ENCODE assay signal across 8 mouse cellular contexts in genomic region chr1:133024426-133024825, GRCm38 (mm10). TPM values are rescaled to one million over a fixed set of nuclear protein-coding genes. Genes with fewer than 3 reads are reported as not detected.
DNase-seq lines count a peak whose midpoint lies in the region; ATAC-seq lines count a peak whose summit lies in the region.

No protein-coding gene starts in this region.

- H3K9ac ChIP-seq in liver, embryonic 13.5 days = peak overlapping the region; percentile 95

- peaks cover 52% of the 10 kb centered on the region for H3K4me1 ChIP-seq in erythroblast, embryonic 14.5 days (ENCODE audit: control insufficient read depth)
- H3K4me1 ChIP-seq in liver, embryonic 13.5 days (replicated peaks) = peaks cover 57% of the 10 kb centered on the region

- intact Hi-C loops in left cerebral cortex, postnatal 25 days (cut with DNase I) = no loop called here

- WGBS in liver, embryonic 13.5 days (ENCODE audit: insufficient replicate concordance) = 17% methylated on average over 7 of the region's 7 CpGs

- H3K4me2 ChIP-seq in liver, embryonic 13.5 days = peak overlapping the region; percentile 79

- no peaks in the 10 kb centered on the region for H3K9me3 ChIP-seq in erythroblast, embryonic 14.5 days (ENCODE audit: control insufficient read depth, low read length)
- no peaks in the 10 kb centered on the region for H3K9me3 ChIP-seq in liver, embryonic 13.5 days (replicated peaks)

- no peak for ATAC-seq in erythroblast, adult 5-6 weeks (replicated peaks; ENCODE audit: low FRiP score, poor library complexity, severe bottlenecking)
- ATAC-seq in liver, embryonic 13.5 days (ENCODE audit: low read depth) = no peak

- DNase-seq in thymus, postnatal 14 days = peak; percentile 9
- DNase-seq in thymus, postnatal 36 days = no peak
- DNase-seq in liver, embryonic 13.5 days = no peak
- DNase-seq in Muller cell, postnatal 12 days (ENCODE audit: inconsistent ontology term) = no peak
- DNase-seq in left cerebral cortex, postnatal 25 days (ENCODE audit: low spot score in 2 of 2) = no peak
- DNase-seq in right cerebral cortex, adult 2 months (ENCODE audit: low spot score in 2 of 2) = no peak

- peaks cover 13% of the 10 kb centered on the region for H3K36me3 ChIP-seq in erythroblast, embryonic 14.5 days (ENCODE audit: control insufficient read depth)
- peaks cover 4% of the 10 kb centered on the region for H3K36me3 ChIP-seq in liver, embryonic 13.5 days

- no peaks in the 10 kb centered on the region for H3K27me3 ChIP-seq in erythroblast, embryonic 14.5 days (ENCODE audit: control insufficient read depth)
- H3K27me3 ChIP-seq in liver, embryonic 13.5 days = no peaks in the 10 kb centered on the region

- peak overlapping the region; percentile 87; the same call in 1 of the 2 replicates for H3K27ac ChIP-seq in liver, embryonic 13.5 days

- peak overlapping the region; percentile 94 for H3K4me3 ChIP-seq in erythroblast, embryonic 14.5 days (replicated peaks)
- peak overlapping the region; percentile 91 for H3K4me3 ChIP-seq in liver, embryonic 13.5 days (replicated peaks)

RNA-seq across cellular contexts. Expression of gene Mdm4, which starts 5.9 kb away (rescaled TPM):
- 0.74 and 1.1 TPM in 2 replicates for polyA plus RNA-seq in erythroblast, embryonic 14.5 days (2012)
- total RNA-seq in erythroblast, adult 5-6 weeks (2015; ENCODE audit: low replicate concordance) = 38.2 and 53.6 TPM in 2 replicates
- total RNA-seq in erythroblast, adult 5-6 weeks (2017; ENCODE audit: low replicate concordance) = 69.9 and 74.2 TPM in 2 replicates
- polyA plus RNA-seq in liver, embryonic 13.5 days (2015; fragmentation: Nextera tagmentation; extraction: Ambion mirVana) = 16.6 and 16.8 TPM in 2 replicates
- 10 to 100 TPM; 73.9 to 92.0 TPM for total RNA-seq in left cerebral cortex, postnatal 25 days (2021)

RNA-seq across cellular contexts. Expression of gene Pik3c2b, which starts 21.0 kb away (rescaled TPM):
- polyA plus RNA-seq in erythroblast, embryonic 14.5 days (2012) = 0.01 and 0.03 TPM in 2 replicates
- total RNA-seq in erythroblast, adult 5-6 weeks (2015; ENCODE audit: low replicate concordance) = 0.38 and 0.84 TPM in 2 replicates
- total RNA-seq in erythroblast, adult 5-6 weeks (2017; ENCODE audit: low replicate concordance) = 0.17 and 0.56 TPM in 2 replicates
- polyA plus RNA-seq in liver, embryonic 13.5 days (2015; fragmentation: Nextera tagmentation; extraction: Ambion mirVana) = 0.82 and 1.2 TPM in 2 replicates
- total RNA-seq in left cerebral cortex, postnatal 25 days (2021) = 10 to 100 TPM; 12.8 to 18.2 TPM

Comparison
In these comparisons a context has a peak if more than half of its experiments do, and no peak if none do; other contexts are left out.
1. RNA of gene Pik3c2b, which starts 21.0 kb away (total RNA-seq): 12.8 to 18.2 TPM in left cerebral cortex, postnatal 25 days; 0.17 to 0.84 TPM in erythroblast, adult 5-6 weeks; every median in the first group is over 4 times any median in the second.